Mouse (Mus musculus) embryo, embryonic 11.5 days (tissue): ENCODE results near the gene Gdf15.

Source experiments
- DNase-seq: peaks from one replicate; pipeline ENCODE4 v3.0.0-alpha.2; 2012; ENCODE audit warnings: low read depth, low spot score

Gdf15 gene

GRCm38 (mm10) chr8:70632346-70632892, at the start of gene Gdf15:
Gene Gdf15 (minus strand): TSS chr8:70632456.
- no peak for DNase-seq

GRCm38 (mm10) chr8:70681410-70681809, 49.2 kb upstream of the Gdf15 start:
- DNase-seq: no peak

GRCm38 (mm10) chr8:70680039-70680438, 47.8 kb upstream of the Gdf15 start:
- DNase-seq: no peak

GRCm38 (mm10) chr8:70679404-70679803, 47.1 kb upstream of the Gdf15 start:
- DNase-seq: no peak

GRCm38 (mm10) chr8:70678679-70679078, 46.4 kb upstream of the Gdf15 start:
- no peak for DNase-seq

- DNase-seq: no peak
These were observed 45.3 kb upstream of the Gdf15 start for GRCm38 (mm10) chr8:70677451-70678080.

GRCm38 (mm10) chr8:70675336-70675735, 43.1 kb upstream of the Gdf15 start:
- DNase-seq: no peak

GRCm38 (mm10) chr8:70674716-70675115, 42.5 kb upstream of the Gdf15 start:
- no peak for DNase-seq

GRCm38 (mm10) chr8:70674109-70674508, 41.9 kb upstream of the Gdf15 start:
- DNase-seq: no peak

GRCm38 (mm10) chr8:70673079-70673856, 41.0 kb upstream of the Gdf15 start, which contains the start of gene Lsm4:
Gene Lsm4 (plus strand): TSS chr8:70673248.
- peak; percentile 98 for DNase-seq

GRCm38 (mm10) chr8:70672325-70673078, 40.2 kb upstream of the Gdf15 start:
- no peak for DNase-seq

GRCm38 (mm10) chr8:70671615-70672324, 39.5 kb upstream of the Gdf15 start:
- DNase-seq: no peak

GRCm38 (mm10) chr8:70667071-70667470, 34.8 kb upstream of the Gdf15 start:
- no peak for DNase-seq

GRCm38 (mm10) chr8:70665599-70665998, 33.3 kb upstream of the Gdf15 start:
- no peak for DNase-seq

- no peak for DNase-seq
These were observed 32.4 kb upstream of the Gdf15 start for GRCm38 (mm10) chr8:70664631-70665030.

GRCm38 (mm10) chr8:70663691-70664090, 31.4 kb upstream of the Gdf15 start:
- DNase-seq: no peak

GRCm38 (mm10) chr8:70660273-70660725, 28.0 kb upstream of the Gdf15 start, which contains the start of gene Pgpep1:
Gene Pgpep1 (minus strand): TSS chr8:70660388.
- no peak for DNase-seq

- DNase-seq: peak; percentile 92
These were observed 27.5 kb upstream of the Gdf15 start for GRCm38 (mm10) chr8:70659604-70660272.

- DNase-seq: no peak
These were observed 26.8 kb upstream of the Gdf15 start for GRCm38 (mm10) chr8:70658897-70659603.

GRCm38 (mm10) chr8:70657739-70658138, 25.5 kb upstream of the Gdf15 start:
- no peak for DNase-seq
